Mouse (Mus musculus): ENCODE data around the gene Zfp92.

The Zfp92 gene

DNA sequence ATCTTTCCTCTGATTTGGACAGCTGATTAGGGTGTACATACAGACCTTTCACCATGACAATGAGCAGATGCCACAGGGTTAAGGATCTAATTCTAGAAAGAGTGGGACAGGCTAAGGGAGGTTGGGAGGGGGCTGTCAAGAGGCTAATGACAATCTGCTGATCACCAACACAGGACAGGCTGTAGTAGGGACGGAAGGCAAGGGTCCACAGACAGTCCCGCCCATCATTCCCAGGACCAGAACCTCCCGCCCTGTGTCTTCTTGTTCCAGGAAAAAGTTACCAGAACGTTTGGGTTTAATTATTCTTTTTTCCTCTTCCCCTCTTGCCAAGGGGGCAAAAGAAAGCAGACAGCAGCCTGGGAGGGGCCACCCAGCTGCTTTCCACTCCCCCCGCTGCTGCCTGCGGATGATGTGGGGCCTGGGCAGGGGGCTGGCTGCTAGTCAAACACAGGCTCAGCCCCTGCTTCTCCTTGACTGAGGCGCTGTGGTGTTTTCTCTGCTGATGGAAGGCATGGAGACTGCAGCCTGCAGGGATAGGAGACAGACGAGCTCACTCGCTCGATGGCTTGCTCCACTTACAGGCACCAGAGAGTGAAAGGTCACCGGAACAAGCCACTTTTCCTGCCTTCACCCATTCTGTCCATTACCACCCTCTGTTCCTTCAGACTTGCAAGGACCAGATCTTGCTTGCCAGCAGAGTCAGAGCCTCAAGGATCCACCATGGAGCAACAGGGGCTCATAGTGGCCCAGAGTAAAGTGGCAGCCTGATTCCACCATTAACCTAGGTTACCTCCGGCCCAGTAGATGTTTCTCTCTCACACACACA is 63.7 kb downstream of the Zfp92 start:
- in situ Hi-C loops (cut with MseI, MboI) = no loop called here

DNA sequence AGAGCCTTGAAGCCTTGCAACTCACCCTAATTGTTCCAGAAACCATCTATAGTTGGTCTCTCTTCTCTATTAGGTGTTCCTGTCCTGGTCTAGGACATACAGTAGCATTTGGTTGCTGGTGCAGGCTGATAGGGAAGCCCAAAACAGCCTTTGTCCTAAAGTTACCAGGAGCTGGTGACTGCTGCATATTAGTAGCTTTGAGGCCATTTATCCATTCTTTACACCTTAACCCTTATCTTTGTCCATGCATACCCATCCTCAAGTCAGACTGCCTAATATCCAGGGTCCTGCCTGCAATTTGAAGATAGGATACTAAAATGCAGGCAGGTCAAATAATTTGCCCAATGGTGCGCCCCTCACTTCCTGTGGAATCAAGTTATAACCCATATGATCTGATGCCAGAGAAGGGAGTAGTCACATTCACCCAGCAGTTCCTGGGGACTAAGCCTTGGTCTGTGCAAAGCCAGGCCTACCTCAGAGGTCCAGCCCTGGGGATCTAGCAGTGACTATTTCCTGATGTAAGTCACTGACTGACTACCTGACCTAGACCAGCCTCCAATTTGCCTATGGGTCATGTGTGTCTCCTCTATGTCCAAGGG is 64.9 kb downstream of the Zfp92 start:
- in situ Hi-C loops (cut with MseI, MboI) = no loop called here

DNA sequence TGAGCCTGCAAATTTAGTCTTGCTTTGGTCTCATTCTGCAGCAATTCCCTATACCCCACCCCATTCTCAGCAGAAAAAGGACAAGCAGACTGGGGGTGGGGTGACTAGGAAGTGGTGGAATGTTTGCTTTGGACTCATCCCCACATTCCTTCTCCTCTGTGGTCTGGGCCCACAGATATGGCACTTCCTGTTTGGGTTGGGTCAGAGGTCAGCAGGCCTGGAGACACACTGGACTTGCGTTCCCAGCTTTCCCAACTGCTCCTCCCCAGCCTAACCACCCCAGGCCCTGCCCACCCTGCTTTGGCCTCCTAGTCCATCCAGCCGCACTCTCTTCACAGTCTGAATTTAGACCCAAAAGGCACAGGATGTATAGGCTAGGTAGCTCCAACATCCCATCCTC is 65.7 kb downstream of the Zfp92 start:
- in situ Hi-C loops (cut with MseI, MboI) = no loop called here

DNA sequence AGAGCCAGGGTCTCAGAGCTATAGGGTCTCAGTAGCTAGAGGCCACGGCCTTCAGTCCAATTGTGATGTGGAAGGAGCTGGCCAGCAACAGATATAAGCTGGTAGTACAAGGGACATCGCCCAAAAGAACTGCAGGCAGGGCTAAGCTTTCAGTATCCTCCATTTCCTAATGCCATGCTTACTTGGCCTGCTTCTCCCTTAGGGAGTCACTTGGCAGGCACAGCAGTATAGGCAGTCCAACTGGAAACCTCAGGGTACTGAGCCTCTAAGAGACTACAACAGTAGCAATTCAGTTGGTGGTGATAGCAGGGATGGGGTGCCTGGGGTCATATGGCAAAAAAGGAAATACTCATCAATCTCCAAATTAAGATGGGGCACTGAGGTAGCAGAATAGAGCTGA is 66.6 kb downstream of the Zfp92 start:
- in situ Hi-C loops (cut with MseI, MboI) = no loop called here

Measured in mouse trophoblast stem cell (cell line).